Mouse (Mus musculus) lung, postnatal 25 days (tissue): ENCODE measurements at regions not wholly inside any gene's neighbourhood (a gene's known extent, or its start where the extent isn't known, plus 50 kb on each side); places are given as distances from the start of the nearest gene placed in this dataset.
A peak's percentile ranks its signal among the peaks of the same experiment; 100 is the strongest.

Experiments
- DNase-seq: peaks from one replicate; pipeline ENCODE4 v3.0.0; 2022; ENCODE audit warnings: low spot score

DNA sequence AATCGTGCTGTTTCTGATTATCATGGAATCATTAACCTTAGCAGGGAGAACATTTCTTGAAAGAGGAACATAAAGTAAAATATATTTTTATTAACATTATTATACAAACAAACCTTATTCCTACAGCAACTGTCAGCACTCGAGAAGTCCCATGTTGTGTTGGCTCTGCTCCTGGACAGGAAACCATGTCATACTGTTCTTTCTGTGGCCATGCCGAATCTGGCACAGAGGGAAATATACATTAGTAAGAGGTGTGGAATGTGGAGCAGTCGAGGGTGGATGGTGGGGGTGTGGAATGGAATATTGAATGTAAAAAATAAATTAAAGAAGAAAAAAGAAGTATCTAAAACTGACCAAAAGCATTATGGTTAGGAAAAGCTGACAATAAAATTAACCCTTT, 342.1 kb upstream of the Pmfbp1 start:
- DNase-seq: no peak

DNA sequence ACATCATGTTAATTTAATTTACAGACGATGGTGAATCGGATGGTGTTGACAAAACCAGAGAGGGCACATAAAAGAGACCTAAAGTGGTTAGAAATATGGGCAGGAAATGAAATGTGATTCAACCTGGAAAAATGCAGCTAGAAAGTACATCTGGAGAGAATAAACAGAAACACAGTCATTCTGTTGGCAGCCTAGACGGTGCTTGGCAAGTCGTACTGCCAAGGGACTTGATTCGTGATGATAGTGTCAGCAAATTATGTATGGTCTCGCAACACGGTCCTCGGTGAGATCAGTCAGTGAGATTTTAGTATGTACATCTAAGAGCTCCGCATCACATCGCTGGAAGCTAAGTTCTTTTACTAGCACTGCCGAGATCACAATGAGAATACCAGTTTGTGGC, 338.3 kb upstream of the Pmfbp1 start:
- peak; percentile 3 for DNase-seq

DNA sequence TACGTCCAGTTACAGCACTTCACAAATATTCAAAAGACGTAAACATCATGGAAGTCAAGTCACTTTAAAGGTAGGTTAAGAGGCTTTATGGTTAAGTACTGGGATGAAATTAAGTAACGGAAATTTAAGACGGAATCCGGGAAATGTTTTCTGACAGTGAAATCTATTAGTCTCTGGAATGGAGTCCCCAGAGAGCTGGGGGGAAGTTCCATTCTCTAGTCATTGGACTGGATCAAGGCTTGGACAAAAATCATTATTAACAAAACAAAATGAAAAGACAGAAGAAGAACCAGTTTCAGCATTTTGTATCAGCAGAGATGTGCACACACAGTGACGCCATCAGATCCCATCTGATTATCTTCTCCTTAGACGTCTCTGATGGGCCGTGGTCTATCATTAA, 337.8 kb upstream of the Pmfbp1 start:
- no peak for DNase-seq

DNA sequence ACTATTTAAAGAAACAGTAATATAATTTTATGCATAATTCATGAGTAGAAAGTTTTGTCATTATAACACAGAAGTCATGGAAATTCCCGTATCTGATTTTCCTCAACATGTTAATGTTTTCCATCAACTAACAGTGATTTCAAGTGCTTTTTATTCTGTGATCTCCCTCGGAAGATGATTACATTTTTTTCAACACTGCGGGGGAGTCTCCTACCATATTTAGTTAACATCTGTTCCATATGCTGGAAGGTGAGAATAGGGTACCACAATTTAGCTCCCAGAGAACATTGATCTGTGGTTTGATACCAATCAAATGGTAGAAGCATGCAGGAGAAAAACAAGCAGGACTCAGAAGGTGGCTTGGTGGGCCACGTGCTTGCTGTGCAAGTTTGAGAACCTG, 321.1 kb upstream of the Pmfbp1 start:
- no peak for DNase-seq

DNA sequence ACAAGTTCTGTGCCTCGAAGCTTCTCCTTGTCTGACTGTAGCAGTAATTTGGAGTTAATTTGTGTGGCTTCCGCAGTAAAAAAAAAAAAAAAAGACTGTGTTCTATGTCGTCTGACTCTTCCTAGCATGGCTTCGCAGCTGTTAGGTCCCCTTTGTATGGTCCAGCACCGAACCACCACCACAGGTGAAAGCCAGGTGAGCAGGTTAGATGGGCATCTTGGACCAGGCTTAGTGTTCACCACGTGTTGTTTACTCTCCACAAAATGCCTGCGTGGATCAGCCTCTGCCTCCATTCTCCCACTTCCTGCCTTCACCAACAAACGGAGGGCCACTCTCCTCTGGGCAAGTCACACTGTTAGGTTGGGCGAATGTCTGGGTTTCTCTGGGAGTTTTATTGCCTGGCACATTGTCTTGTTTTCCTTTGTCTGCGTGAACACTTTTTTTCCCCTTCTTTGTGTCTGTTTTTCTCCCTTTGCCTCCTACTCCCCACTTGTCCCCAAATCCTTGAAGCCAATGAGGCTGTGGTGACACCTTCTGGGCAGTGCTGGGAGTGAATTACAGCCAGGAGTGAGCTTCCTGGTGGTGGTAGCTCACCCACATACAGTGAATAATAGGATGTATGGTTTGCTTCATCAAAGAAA, 308.1 kb upstream of the Pmfbp1 start:
- peak; percentile 50 for DNase-seq

DNA sequence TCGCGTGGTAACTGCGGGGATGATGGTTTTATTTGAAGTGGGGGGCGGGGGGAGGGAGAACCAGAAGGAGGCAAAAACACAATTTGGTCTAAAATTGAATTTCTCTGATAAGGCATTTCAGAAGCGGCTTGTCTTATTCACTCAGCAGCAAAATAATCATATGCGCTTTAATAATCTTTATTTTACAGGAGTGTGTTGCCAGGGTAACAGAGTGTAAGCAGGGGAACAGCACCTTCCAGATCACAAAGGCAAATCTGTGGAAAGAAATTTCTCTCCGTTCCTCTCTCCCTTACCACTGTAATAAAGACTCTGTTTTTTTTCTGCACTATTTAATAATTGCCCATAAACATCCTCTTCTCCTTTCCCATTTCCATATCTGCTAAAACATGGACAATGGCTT, 306.2 kb upstream of the Pmfbp1 start:
- DNase-seq: no peak

DNA sequence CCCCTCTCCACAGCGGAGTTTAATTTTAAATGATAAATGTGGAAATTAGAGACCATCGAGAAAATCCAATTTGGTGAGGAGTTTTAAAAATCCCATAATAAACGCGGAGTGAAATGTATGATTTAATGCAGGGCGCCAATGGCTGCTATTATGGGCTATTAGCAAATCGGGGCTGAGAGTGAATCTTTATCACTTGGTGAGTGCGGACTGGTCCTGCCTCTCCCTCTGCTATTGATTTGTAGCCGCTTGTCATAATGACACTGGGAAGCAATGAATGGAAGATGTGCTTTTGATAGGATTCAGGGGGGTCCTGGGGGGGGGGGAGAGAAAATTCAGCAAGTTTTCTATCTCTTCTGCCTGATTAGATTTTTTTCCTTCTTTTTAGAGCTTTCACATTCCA, 279.6 kb upstream of the Pmfbp1 start:
- no peak for DNase-seq

DNA sequence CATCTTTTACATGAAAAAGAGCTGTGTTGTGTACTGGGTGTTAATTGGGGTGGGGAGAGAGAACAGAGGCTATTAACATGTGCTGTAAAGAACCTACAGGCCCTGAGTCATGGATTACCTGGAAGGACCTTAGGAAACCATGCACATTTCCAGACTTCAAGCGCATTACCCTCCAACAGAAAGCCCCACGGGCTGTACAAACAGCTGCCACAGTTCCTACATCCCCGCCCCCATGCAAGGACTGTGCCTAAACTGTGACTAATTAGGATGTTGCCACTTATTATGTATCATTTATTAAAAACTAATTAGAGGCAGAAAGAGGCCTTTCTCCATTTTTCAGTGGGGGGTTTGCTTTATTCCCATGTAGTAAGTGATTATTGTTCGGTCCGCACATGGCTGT, 277.5 kb upstream of the Pmfbp1 start:
- no peak for DNase-seq

DNA sequence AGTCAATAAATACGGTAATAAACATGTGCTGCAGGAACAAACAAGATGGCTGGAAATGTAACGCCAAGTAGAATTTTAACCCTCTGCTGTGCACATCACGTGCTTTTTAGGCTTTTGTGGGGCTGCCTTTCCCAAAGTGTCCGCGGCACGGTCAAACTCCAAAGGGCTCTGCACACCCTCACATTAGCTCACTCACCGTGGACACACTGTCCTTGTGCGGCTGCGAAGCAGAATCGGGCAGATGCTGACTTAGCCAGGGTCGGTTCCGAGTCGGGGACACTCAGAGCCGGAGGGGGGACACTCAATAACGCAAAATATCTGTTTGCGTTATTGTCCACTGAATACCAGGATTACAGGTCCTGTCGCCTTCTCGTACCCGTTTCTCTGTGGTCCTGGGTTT, 276.5 kb upstream of the Pmfbp1 start:
- DNase-seq: no peak

DNA sequence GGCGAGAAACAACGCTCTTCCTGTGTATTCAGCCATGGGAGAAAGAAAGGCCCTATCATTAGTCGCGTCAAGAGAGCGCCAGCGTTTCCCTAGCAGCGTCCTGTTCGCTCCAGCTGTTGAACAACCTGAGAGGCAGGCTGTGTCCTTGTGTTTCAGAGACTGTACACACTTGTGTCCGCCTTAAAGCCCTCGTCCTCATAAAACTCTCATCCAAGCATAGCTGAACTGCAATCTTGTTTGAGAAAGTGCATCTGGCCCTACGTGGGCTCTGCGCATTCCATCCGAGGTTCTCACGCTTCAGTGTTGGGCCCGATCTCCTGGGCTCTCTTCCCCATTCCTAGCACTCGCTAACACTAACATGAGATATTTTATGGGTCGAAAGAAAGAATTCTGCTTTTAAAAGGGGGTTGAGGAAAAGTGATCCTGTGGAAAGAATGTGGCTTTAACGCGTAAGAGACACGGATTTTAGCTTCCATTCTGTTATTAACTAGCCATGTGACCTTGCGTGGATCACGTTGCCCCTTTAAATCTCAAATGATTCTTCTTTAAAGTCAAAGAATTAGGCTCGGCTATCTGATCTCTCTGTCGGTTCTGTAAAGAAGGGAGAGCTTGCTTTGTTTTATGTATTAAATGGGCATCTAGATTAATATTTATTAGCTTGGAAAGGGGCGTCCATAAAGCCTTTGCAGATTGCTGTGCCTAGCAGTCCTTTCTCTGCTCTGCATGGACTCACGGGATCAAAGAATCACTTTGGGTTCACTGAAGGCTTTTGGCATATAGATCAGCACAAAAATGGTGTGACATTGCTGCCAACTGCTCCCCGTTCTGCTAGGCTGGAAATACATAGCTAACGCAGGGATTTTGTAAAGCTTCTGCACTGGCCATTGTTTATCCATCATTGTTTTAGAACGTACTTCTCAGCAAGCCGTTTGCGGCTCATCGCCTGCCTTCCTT, 261.3 kb upstream of the Pmfbp1 start:
- DNase-seq: no peak

DNA sequence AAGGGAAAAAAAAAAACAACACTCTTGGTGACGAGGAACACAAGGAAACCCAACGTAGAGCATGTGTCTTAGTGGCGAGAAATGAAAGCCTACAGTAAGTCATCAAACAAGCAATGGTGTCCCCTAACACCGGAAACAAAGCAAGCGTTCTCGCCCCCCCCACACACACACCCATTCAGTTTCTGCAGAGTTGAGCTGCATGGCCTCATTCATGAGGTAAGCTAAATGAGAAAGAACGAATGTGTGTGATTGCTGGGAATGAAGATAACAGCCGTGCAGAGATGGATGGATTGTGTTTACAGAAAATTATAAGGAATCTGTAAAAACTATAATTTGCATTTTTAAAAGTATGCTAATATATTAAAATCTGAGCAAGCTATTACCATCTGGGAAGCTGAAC, 248.3 kb upstream of the Pmfbp1 start:
- no peak for DNase-seq

DNA sequence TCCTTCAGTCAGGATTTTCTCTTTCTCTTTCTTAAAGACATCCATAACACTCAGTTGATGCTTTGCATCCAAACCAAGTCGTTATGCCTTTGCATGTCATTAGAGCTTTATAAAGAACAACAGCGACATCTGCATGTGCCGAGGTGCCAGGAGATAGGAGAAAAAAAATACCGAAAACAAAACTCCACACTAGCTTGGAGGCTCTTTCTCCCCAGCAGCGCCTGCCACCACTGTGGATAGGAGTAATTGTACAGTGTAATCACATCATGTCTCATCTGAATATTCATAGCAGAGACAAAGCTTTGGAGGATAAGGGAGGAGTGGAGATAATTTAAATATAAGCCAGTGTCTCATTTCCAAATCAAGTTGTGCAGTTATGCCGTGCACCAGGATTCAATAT, 246.0 kb upstream of the Pmfbp1 start:
- DNase-seq: no peak

DNA sequence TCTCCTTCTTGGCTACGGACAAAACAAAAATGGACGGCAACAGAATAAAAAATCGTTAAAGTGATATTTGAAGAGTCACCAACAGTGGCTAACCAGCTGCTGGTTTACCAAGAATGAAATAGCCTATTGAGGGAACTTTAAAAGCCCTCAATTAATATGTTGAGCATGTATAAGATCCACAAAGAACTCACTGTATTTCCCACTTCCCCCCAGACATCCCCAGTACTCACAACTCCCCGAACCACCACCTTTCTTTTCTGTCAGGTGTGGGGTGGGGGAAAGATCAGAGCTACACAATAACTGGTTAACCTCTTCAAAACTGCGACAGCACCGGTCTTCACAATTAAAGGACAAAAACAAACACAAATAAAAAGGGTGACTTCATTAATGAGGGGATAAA, 245.5 kb upstream of the Pmfbp1 start:
- DNase-seq: no peak

DNA sequence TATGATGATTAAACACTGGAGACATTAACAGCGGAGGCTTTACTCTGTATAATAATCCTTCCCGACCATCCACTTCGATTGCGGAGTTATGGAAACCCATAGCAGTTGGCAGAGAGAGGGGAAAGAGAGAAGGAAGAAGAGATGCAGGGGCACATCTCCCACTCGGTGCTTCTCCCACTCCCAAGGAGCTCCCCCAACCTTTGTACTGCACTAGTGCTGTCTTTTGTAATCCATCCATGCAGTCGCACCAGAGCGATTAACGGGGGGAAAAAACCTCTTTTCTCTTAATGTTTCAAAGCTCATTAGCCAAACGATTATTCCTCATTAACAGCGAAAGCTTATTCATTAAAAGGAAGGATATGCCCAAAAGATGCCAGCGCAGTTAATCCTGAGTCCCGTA, 244.6 kb upstream of the Pmfbp1 start:
- no peak for DNase-seq

DNA sequence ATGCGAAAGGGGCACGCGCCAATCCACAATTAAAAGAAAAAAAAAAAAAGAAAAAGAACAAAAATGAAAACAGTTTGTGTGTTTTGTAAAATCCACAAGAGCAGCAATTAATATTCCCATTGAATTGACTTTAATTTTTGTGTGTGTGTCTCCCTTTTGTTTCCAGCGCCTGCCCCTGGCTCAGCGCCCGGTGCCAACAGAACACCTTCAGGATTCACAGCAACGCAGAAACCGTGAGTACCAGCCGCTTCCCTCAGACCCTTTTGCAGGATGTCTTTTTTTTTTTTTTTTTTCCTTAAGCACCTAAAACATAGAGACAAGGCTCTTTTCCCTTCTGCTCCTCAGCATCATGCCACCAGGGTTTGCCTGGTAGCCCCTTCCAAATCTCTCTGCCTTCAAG, 244.1 kb upstream of the Pmfbp1 start:
- DNase-seq: no peak

DNA sequence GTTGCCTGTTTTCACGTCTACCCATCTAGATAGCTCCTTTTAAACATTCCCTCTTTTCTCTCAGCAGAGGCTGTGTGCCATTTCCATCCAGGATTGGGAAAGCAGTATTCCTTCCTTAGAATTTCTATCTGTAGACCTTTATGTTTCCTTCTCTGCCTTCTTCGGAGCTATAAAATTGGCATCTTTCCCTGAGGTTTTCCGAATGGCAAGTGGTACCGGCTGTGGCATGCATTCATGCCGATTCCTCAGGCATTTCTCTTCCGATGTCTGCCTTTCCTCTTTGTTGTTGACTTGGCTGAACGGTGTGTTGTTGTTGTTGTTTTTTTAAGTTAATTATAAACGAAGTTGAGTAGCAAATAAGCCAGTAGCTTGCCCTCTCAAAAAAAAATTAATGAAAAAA, 243.3 kb upstream of the Pmfbp1 start:
- DNase-seq: no peak

DNA sequence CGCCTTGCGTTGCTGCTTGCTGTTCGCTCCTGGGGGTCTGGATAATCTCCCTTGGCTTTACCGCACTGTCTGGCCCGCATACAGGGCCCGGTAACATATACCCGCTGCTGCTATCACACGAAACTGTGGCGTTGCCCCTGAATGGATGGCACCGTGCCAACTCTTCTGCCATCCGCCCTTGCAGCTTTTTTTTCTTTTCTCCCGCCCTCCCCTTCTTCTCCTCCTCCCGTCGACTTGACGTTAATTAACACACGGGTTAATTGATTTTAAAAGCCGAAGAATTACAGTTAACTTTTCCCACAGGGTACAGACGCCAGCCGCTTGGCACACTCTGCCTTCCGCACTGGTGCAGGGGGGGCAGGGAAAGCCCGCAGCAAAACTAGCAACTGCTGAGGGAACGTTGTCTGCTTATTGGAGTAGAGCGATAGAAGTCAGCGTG, 242.4 kb upstream of the Pmfbp1 start:
- no peak for DNase-seq

DNA sequence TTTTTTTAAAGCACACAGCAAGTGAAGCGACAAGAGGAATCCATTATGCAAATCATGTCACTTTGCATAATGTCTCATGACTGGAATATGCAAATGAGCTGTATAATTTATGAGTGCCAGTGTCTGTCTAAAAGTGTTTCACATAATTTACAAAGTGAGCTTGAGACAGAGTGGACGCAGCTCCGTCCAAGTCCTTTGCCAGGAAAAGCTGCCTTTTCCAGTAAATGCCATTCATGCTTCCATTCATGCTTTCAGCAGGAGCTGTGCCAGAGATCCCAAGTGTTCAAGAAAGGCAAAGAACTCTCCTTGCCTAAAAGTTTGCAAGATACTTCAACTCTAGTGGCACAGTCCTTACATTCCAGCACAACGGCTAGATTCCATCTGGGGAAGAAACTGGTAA, 241.4 kb upstream of the Pmfbp1 start:
- DNase-seq: peak; percentile 32

DNA sequence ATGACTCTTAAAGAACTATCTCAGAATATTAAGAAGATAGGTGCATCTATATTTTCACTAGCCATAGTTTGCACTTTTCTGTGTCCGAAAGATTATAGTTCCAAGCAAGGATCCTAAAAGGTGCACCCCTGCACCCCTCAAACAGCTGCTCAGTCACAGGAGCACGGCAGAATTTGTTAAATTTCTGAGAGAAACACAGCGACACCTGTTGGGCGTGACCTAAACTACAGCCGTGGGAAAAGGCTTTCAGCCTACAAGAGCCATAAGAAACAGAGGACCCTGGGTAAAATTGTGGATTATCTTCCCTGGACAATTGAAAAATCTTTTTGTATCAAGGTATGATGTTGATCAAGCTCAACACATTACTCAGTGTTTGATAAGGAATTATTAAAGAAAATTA, 214.7 kb upstream of the Pmfbp1 start:
- no peak for DNase-seq

DNA sequence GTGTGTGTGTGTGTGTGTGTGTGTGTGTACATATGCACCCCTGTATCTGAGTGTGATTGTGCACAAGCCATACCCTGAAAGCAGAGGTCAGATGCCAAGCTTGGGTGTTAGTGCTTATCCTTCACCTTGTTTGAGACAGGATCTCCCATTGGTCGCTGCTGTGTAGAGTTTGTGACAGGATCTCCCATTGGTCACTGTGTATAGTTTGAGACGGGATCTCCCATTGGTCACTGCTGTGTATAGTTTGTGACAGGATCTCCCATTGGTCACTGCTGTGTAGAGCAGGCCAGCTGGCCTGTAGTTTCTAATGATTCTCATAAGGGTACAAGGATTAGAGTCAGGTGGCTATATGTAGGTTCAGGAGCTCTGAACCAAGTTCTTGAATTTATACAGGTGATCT, 213.3 kb upstream of the Pmfbp1 start:
- DNase-seq: no peak

DNA sequence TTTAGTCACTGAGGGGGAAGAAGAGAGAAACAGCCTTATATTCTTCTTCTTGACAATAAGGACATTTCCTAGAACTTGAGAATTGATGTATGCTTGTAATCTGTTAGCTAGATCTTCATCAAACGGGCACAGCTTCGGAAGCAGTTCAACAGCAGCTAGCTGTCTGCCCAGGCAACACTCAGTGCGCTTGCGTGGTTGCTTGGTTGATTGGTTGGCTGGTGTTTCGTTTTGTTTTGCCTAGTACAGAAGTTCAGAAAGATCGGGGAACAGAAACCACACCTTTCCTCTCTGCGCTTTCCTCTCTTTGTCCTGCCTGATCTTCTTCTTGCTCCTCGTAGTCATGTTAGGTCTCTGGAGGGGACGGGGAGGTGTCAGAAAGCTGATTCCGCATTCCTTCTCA, 212.2 kb upstream of the Pmfbp1 start:
- DNase-seq: no peak

DNA sequence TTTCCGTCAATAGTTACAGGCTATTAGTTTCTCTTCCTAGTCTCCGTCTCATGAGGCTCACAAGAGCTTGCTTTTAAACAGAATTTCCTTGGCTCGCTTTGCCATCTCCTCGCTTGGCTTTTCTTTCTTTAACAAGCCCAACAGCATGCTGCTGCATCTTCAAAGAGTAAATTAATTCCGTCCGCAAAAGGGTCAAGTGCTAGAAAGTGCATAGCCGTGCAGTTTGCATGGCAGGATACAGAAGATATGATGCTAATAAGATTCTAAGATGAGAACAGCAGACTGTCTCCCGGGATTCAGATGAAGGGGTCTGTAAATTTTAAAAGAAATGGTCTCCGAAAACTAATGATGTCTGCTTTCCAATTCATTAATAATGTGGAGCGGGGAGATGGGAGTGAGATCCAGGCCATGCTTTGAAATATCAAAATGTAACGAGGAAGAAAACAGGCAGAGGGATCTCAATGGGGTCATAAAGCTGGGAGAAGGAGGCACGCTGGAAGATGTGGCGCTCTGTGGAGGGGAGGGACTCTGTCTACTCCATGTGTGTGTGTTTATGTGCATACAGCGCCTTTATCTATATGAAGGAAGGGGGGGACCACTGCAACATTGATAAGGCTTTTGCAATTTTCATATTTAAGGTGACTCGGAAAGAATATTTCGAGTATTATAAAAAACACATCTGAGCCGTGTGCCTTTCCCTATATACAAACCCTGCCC, 183.0 kb upstream of the Pmfbp1 start:
- DNase-seq: no peak
